Mouse (Mus musculus): ENCODE measurements around the gene Tbc1d9b.

The Tbc1d9b gene

DNA sequence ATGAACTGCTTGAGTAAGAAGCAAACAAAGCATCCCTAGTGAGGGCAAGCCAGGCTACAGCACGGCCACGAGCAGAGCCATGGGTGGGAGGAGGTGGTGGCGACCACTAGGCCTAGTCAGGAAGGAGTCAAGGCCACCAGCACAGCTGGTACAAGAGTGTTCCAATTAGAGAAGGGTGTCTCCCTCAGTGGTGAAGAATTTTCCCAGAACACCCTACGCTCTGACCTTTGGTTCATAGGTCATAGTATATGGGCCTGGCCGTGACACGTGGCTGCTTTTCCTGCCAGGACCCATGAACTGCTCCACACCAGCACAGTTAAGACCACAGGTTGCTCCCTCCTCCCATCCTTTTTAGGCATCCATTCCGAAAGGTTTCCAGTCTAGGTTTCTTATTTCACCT is 8.4 kb downstream of the Tbc1d9b start:
- 88% methylated on average over 7 of the region's 7 CpGs for WGBS

- WGBS: 79% methylated on average over 3 of the region's 3 CpGs
Observed at GRCm38 (mm10) chr11:50145529-50145928, 14.3 kb downstream of the Tbc1d9b start.

GRCm38 (mm10) chr11:50146121-50146520 is 14.9 kb downstream of the Tbc1d9b start:
- 93% methylated on average over 13 of the region's 13 CpGs for WGBS

DNA sequence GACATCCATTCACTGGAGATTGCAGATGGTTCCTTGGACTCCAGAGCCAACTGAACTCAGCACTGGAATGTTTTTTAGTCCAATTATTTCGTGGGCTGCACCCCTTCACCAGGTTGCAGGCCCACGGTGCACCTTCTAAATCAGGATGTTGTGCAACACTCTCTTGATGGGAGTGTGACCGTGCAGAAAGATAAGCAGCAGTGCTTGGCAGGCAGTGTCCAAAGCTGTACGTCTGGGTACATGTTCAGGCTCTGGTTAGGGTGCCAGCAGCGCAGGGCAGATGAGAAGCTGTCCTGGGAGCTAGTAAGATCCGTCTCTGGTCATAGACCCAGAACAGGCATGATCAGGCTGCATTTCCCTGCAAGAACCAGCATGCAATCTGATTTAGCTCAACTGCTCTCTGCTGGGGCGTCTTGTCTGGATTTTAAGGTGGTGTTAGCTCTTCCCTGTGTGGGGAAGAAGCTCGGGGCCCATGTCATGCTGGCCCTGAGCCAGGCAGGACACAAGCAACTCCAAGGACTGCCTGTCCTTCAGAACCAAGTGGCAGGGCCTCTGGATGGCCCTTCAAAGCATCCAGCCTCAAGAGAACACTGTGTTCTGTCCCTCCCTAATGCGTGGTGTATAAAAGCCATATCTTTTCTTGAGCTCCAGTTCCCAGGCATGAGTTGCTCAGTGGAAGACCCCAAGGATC is 16.2 kb downstream of the Tbc1d9b start:
- 69% methylated on average over 9 of the region's 9 CpGs for WGBS

DNA sequence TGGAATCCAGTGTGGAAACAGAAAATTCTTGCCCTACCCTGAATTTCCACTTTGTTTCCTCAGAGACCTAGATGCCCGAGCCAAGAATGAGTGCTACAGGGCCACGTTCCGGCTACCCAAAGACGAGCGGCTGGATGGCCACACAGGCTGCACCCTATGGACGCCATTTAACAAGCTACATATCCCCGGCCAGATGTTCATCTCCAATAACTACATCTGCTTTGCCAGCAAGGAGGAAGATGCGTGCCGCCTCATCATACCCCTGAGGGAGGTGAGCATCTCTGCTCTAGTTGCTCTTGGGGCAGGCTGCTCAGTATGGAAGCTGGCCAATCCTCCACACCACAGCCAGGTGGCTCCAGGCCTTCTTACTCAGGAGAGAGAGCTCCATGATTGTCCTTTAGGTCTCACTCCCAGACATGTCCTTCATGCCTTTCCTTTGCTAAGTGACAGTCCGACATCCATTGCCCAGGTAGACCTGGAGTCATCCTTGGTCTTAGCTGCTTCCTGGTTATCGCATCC is 16.8 kb downstream of the Tbc1d9b start:
- 94% methylated on average over 11 of the region's 11 CpGs for WGBS

DNA sequence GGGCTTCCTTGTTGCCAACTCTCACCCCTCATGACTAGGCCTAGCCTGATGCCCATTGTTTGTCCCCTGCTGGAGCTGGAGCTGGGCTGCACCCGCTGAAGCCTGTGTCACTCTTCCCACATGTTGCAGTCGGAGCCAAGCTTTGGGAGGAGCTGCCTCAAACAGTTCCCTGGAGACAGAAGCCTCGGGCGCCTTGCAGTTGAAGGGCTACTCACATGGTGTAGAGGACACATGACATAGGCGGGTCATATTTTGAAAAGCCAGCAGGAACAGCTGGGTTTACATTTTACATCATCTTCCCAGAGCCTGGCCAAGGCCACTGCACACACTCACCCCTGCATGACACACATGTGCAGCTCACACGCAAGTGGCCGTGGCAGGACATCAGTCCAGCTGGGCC is 18.0 kb downstream of the Tbc1d9b start:
- 68% methylated on average over 7 of the region's 7 CpGs for WGBS

GRCm38 (mm10) chr11:50149603-50150150 is 18.5 kb downstream of the Tbc1d9b start:
- WGBS: 83% methylated on average over 9 of the region's 9 CpGs

DNA sequence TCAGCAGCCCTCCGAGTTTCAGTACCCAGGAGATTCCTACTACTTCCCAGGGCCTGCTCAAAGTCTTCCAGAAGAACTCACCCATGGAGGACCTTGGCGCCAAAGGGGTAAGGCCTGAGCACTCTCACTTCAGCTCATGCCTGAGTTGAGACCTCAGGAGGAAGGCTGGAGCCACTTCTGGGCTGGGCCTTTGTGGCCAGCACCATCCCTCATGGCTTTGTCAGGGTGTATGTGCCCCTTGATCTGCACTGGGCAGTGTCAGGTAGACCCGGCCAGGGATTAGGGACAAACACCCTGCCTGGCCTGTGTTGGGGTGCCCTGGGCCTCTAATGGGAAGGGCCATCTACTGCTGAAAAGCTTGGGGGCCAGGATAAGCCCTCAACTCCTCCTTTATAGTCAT is 20.2 kb downstream of the Tbc1d9b start:
- 92% methylated on average over 3 of the region's 3 CpGs for WGBS

DNA sequence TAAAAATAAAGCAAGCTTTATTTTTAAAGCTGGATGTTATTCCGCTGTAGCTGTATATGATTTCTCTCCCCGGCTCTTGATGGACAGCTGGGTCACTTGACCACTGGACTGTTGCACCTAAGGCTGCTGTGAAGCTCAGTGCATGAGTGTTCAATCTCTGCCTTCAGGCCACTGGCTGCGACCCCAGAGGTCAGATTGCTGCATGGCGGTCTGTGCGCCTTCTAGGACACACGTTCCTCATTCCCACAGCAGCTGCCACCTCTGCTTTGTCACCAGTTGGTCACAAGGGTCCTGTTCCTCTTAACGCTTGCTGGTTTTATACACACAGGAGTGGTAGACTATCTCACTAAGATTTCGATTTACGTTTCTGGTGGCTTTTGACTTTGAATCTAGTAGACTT is 23.0 kb downstream of the Tbc1d9b start:
- 78% methylated on average over 9 of the region's 9 CpGs for WGBS

DNA sequence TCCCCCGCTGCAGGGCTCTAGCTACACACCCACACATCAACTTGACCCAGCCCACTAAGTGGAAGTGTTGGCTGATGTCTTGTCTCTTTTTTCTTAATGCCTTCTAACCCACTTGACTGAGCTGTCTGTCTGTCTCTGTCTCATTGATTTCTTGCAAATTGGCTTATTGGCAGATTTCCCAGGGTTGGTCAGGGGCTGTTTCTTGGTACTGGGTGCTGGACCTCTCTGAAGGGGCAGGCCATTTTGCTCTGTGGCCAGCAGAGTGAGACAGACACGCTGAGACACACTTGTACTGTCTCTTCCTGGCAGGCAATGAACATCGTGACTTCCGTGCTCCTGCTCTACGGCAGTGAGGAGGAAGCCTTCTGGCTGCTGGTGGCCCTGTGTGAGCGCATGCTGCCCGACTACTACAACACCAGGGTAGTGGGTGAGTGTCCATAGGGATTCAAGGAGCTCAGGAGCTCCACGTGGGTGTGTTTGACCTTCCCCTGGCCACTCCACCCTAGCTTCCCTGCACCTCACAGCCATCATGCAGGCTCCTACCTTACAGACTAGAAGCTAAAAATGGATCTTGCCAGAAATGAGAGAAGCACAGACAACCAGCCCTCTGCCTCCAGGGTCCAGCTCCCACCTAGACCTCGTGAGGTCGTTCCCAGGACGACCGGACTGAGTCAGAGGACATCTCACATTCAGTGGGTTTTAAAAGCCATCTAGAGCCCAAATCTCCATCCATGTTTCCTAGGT is 23.8 kb downstream of the Tbc1d9b start:
- 62% methylated on average over 12 of the region's 12 CpGs for WGBS

GRCm38 (mm10) chr11:50155785-50156184 is 24.6 kb downstream of the Tbc1d9b start:
- 54% methylated on average over 2 of the region's 2 CpGs for WGBS

GRCm38 (mm10) chr11:50156725-50157258 is 25.6 kb downstream of the Tbc1d9b start:
- 86% methylated on average over 16 of the region's 16 CpGs for WGBS

DNA sequence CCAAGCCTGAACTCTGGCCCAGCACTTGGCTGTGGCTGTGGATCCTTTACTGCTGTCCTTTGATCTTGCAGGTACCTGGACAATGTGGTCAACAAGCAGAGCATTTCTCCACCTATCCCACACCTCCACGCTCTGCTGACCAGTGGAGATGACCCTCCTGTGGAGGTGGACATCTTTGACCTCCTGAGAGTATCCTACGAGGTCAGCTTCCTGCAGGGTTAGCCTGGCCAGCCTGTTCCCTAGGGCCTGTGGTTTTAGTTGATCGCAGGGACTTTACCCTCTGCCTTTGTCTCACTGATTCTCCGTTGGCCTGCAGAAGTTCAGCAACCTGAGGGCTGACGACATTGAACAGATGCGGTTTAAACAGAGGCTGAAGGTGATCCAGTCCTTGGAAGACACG is 27.1 kb downstream of the Tbc1d9b start:
- WGBS: 94% methylated on average over 7 of the region's 7 CpGs

GRCm38 (mm10) chr11:50159347-50159746 is 28.2 kb downstream of the Tbc1d9b start:
- 85% methylated on average over 4 of the region's 4 CpGs for WGBS

DNA sequence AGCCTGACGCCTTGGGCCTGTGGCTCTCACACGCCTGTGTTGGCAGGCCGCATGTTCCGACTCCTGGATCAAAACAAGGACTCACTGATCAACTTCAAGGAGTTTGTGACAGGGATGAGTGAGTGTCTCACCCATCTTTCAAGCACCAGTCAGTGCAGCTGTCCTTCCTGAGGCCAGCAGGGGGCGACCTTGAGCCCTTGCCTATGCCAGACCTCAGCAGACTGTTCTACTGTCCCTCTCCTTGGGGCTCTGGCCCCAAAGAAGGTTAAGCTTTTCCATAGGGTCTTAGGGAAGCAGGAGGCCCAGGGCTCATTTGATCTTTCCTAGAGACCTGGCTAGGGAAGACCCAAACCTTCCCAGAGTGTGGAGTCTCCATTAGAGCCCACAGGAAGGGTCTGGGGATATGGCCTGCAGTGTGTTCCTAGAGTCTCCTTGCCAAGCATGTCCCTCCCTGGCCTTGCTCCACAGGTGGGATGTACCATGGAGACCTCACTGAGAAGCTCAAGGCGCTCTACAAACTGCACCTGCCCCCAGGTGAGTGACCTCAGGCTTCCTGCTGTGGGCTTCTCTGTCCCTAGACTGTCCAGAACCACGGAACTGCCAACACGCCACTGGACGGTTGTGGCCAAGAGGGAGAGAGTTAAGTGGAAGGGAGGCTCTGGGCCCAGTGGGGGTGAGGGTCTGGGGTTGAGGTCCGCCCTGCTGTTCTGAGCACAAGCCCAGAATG is 30.5 kb downstream of the Tbc1d9b start:
- WGBS: 73% methylated on average over 10 of the region's 10 CpGs

GRCm38 (mm10) chr11:50162338-50163050 is 31.3 kb downstream of the Tbc1d9b start:
- 92% methylated on average over 3 of the region's 3 CpGs for WGBS

- WGBS: 90% methylated on average over 5 of the region's 5 CpGs
Observed at GRCm38 (mm10) chr11:50168352-50168751, 37.2 kb downstream of the Tbc1d9b start.

DNA sequence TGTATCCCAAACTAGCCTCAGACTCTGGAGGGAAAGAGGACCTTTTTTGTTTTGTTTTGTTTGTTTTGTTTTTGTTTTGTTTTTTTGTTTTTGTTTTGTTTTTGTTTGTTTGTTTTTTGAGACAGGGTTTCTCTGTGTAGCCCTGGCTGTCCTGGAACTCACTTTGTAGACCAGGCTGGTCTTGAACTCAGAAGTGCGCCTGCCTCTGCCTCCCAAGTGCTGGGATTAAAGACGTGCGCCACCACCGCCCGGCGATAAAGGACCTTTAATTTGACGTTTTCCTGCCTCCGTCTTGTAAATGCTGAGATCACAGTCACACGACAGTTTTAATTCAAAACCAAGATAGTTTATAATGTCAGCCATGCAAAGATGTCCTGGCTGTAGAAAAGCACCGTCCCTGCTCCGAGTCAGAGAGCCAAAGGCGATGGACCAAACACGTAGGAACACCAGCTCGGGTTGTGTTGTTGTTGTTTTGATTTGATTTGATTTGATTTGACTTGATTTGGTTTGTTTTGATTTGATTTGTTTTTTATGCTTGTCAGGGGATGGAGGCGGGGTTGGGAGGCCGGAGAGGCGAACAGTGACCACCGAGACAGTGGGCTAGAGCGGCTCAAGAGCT is 43.0 kb downstream of the Tbc1d9b start, which contains the start of gene Mrnip:
Mrnip (plus strand) TSS at position 334 of the 619 bp plus-strand sequence.
- 4% methylated on average over 19 of the region's 19 CpGs for WGBS

- under 1% methylated on average over 27 of the region's 27 CpGs for WGBS
Observed at GRCm38 (mm10) chr11:50174730-50175187, 43.6 kb downstream of the Tbc1d9b start.

DNA sequence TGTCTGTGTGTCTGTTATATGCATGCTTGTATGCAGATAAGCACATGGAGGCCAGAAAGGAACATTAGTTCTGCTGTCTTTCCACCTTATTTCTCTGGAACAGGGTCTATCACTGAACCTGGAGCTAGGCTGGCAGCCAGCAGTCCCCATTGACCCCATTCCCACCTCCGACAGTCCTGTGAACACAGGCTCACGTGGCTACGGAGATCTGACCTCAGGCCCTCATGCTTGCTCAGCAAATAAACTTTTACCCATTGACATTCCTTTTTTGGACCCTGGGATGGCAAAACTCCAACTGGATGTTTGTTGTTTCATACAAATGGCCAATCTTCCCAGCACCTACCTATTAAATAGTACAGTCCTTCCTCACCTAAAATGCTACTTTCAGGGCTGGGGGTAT is 45.2 kb downstream of the Tbc1d9b start:
- 71% methylated on average over 3 of the region's 3 CpGs for whole genome bisulfite sequencing

DNA sequence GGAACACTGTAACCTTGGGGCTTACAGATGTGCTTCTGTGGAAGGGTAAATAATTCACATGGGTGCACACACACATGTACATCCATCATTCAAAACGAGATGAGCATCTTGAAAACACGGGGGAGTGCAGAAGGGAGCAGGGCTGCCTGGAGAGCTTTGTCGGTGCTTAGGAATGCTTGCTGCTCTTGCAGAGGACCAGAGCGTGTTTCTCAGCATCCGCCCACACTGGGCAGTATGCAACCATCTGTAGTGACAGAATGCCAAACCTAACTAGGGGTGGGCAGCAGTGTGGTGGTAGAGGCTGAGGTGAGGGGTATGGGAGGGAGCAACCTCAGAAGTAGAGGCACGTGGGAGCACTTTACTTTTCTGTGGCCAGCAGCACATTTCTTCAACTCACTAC is 45.9 kb downstream of the Tbc1d9b start:
- 43% methylated on average over 6 of the region's 6 CpGs for WGBS

Measured in cerebral cortex, adult 2 months (tissue).